Mouse (Mus musculus): ENCODE data around the gene Prkd3.

DNA sequence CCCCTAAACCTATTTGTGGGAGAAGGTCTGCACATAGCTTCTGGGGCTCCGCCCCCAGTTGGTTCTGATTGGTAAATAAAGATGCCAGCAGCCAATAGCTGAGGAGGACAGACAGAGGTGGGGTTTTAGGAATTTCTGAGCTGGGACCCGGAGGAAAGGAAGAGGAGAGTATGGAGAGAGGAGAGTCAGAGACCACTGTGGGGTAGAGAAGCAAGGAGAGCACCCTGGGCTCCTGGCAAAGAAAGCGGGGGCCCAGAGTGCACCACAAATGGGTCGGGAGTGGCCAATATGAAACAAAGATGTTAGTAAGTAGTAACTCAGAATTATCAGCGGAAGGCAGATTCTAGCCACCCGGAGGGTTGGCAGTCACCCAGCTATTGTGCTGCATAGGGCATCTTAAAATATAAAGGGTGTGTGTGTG is 107.7 kb downstream of the Prkd3 start:
- no peak for TF ChIP-seq CTCF (IDR thresholded peaks at IDR 0.05; ENCODE audit: insufficient read depth, low read length)
- no peak for TF ChIP-seq POLR2A (IDR thresholded peaks at IDR 0.05; ENCODE audit: borderline replicate concordance, extremely low read depth, low read depth, low read length)
